Mouse (Mus musculus) lung, adult 2 months (tissue): ENCODE results near the gene Icam5.
A peak's percentile ranks its signal among the peaks of the same experiment; 100 is the strongest.

Experiments
- CTCF ChIP-seq: fragments of 200-500 bp; IDR thresholded peaks from 2 replicates; pipeline ENCODE4 v1.5.1; 2011; ENCODE audit warnings: mild to moderate bottlenecking, low read length, control low read depth; ENCODE audit not compliant: insufficient read depth
- POLR2A ChIP-seq: fragments of 200-500 bp; IDR thresholded peaks from 2 replicates; pipeline ENCODE4 v1.6.1; 2011; ENCODE audit warnings: low read depth, mild to moderate bottlenecking, control low read depth, low read length, borderline replicate concordance; ENCODE audit errors: extremely low read depth

- TF ChIP-seq CTCF (no peak), POLR2A (peak; percentile 69; the same call in 1 of the 2 replicates)
These were observed 6.5 kb upstream of the Icam5 start for GRCm38 (mm10) chr9:21025258-21025810.
